Mouse (Mus musculus) CD4-positive, CD25-positive, alpha-beta regulatory T cell, adult 2 months (primary cell): ENCODE measurements around the gene Gjb2.

Source experiments
- DNase-seq: peaks from one replicate; pipeline ENCODE4 v3.0.0-alpha.2; 2012; ENCODE audit warnings: low read depth, low spot score

Gjb2 gene

GRCm38 (mm10) chr14:57104106-57105023 lies at the start of gene Gjb2:
Gene Gjb2 (minus strand): TSS chr14:57104702.
- DNase-seq = peak; percentile 43

GRCm38 (mm10) chr14:57145741-57146140 lies 41.2 kb upstream of the Gjb2 start:
- DNase-seq = no peak

- DNase-seq = no peak
Measured at GRCm38 (mm10) chr14:57135265-57135664, 30.8 kb upstream of the Gjb2 start.

GRCm38 (mm10) chr14:57133161-57133661 lies 28.7 kb upstream of the Gjb2 start, which contains the start of gene Gjb6:
Gene Gjb6 (minus strand): TSS chr14:57133611.
- DNase-seq = no peak

- DNase-seq = no peak
Measured at GRCm38 (mm10) chr14:57127383-57127782, 22.9 kb upstream of the Gjb2 start.

- DNase-seq = no peak
Measured at GRCm38 (mm10) chr14:57122295-57122694, 17.8 kb upstream of the Gjb2 start.

- DNase-seq = no peak
Measured at GRCm38 (mm10) chr14:57115823-57116544, 11.5 kb upstream of the Gjb2 start, which contains the start of gene Gm4491. Gene Gm4491 (minus strand): TSS chr14:57115883.

GRCm38 (mm10) chr14:57109194-57109593 lies 4.7 kb upstream of the Gjb2 start:
- peak; percentile 69 for DNase-seq

GRCm38 (mm10) chr14:57107916-57108315 lies 3.4 kb upstream of the Gjb2 start:
- no peak for DNase-seq

GRCm38 (mm10) chr14:57107091-57107490 lies 2.6 kb upstream of the Gjb2 start:
- no peak for DNase-seq

- no peak for DNase-seq
Measured at GRCm38 (mm10) chr14:57105721-57106120, 1.2 kb upstream of the Gjb2 start.

GRCm38 (mm10) chr14:57105111-57105510 lies 609 bp upstream of the Gjb2 start:
- no peak for DNase-seq

GRCm38 (mm10) chr14:57103711-57104105 lies 794 bp downstream of the Gjb2 start:
- peak; percentile 59 for DNase-seq

GRCm38 (mm10) chr14:57103121-57103520 lies 1.4 kb downstream of the Gjb2 start:
- no peak for DNase-seq

- DNase-seq = no peak
Measured at GRCm38 (mm10) chr14:57101623-57102022, 2.9 kb downstream of the Gjb2 start.

- DNase-seq = no peak
Measured at GRCm38 (mm10) chr14:57095855-57096254, 8.6 kb downstream of the Gjb2 start.

GRCm38 (mm10) chr14:57093029-57093428 lies 11.5 kb downstream of the Gjb2 start:
- peak; percentile 78 for DNase-seq

- DNase-seq = no peak
Measured at GRCm38 (mm10) chr14:57090001-57090400, 14.5 kb downstream of the Gjb2 start.

- no peak for DNase-seq
Measured at GRCm38 (mm10) chr14:57089107-57089506, 15.4 kb downstream of the Gjb2 start.

- no peak for DNase-seq
Measured at GRCm38 (mm10) chr14:57084180-57084668, 20.3 kb downstream of the Gjb2 start.

- no peak for DNase-seq
Measured at GRCm38 (mm10) chr14:57082863-57083262, 21.6 kb downstream of the Gjb2 start.

GRCm38 (mm10) chr14:57075537-57075936 lies 29.0 kb downstream of the Gjb2 start:
- DNase-seq = no peak
